In the genomic region with DNA sequence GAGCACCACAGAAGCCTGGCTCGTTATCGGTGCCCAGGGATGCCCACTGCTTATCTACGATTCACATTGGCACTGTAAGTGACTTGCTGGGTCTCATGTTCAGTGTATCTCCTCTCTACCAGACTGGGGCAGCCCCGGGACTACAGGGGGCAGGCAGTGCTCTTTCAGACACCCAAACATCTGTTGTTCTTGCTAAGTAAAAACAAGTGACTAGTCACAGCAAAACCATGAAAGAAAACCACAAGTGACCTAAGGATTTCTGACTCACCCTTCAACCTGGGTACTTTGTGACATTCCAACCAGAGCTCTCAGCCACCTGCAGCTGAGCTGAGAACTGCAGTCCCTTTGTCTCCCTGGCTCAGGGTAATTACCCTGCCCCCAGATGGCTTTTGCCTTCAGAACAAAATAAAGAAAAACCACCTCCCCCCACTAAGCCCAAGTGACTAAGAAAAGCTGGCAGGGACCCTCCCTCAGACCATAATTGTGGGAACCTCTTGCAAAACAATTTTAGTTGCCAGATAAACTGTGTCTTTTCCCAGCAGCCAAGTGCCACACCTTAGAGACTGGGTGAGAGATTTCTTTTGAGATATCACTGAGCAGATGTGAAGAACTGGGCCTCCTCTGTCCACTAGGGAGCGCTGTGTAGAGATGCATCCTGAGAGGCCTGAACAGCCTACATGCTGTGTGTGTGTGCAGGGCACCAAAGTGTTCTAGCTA, we compare ENCODE assay signal across 9 mouse cellular contexts. TPM values are rescaled to one million over a fixed set of nuclear protein-coding genes. Genes with fewer than 3 reads are reported as not detected.
DNase-seq lines count a peak whose midpoint lies in the region; ATAC-seq and TF ChIP-seq lines count a peak whose summit lies in the region.
"Had no signal": no experiment of that assay in that cellular context is flagged by ENCODE, and none has a peak within 500 bp of the region (broad histone marks: within the 10 kb centered on the region; RNA-seq: fewer than 3 reads in every experiment).

No protein-coding gene starts in this region.

- peaks cover 9% of the 10 kb centered on the region for H3K9me3 ChIP-seq in kidney, embryonic 16.5 days (ENCODE audit: low read length)
- H3K9me3 ChIP-seq in forebrain, embryonic 12.5 days: no peaks in the 10 kb centered on the region
- no peaks in the 10 kb centered on the region for H3K9me3 ChIP-seq in liver, embryonic 14.5 days (ENCODE audit: control insufficient read depth, low read length)

- H3K4me3 ChIP-seq in kidney, embryonic 16.5 days (ENCODE audit: low read length): no peak overlapping the region
- H3K4me3 ChIP-seq in forebrain, embryonic 12.5 days (replicated peaks): no peak overlapping the region
- H3K4me3 ChIP-seq in liver, embryonic 14.5 days (ENCODE audit: insufficient read depth in 1 of 2, low read depth in 2 of 2, low read length in 2 of 2): no peak overlapping the region

- DNase-seq in kidney, adult 18-20 months: peak; percentile 17
- DNase-seq in CD4-positive, CD25-positive, alpha-beta regulatory T cell, adult 2 months (ENCODE audit: low read depth, low spot score): peak; percentile 80
- DNase-seq in liver, embryonic 14.5 days (ENCODE audit: low read depth in 3 of 3, low spot score in 3 of 3): peak in 2 of 3 experiments; percentile 15 to 29
- peak; percentile 12 for DNase-seq in skeletal muscle tissue, adult 2 months (ENCODE audit: low read depth, low spot score)
- DNase-seq in cerebellum, adult 11 months: no peak

- WGBS in kidney, embryonic 16.5 days: 53% methylated on average over 5 of the region's 5 CpGs
- 26% methylated on average over 5 of the region's 5 CpGs for WGBS in forebrain, embryonic 12.5 days
- WGBS in liver, embryonic 14.5 days (ENCODE audit: insufficient replicate concordance): 34% methylated on average over 5 of the region's 5 CpGs

- no peak overlapping the region for H3K4me2 ChIP-seq in kidney, embryonic 16.5 days (replicated peaks; ENCODE audit: low read depth, low read length)
- no peak overlapping the region for H3K4me2 ChIP-seq in forebrain, embryonic 12.5 days
- no peak overlapping the region for H3K4me2 ChIP-seq in liver, embryonic 14.5 days (ENCODE audit: low read depth)

- no peaks in the 10 kb centered on the region for H3K36me3 ChIP-seq in kidney, embryonic 16.5 days (ENCODE audit: insufficient read depth, low read length)
- H3K36me3 ChIP-seq in forebrain, embryonic 12.5 days (replicated peaks): no peaks in the 10 kb centered on the region
- no peaks in the 10 kb centered on the region for H3K36me3 ChIP-seq in liver, embryonic 14.5 days (replicated peaks; ENCODE audit: control insufficient read depth, insufficient read depth, low read depth)

- TF ChIP-seq EP300 in liver, embryonic 14.5 days (IDR thresholded peaks at IDR 0.05; ENCODE audit: low read depth): 0 out of 2 replicates have a peak, but pooled peaks have one; percentile 7

- peaks cover 1% of the 10 kb centered on the region; the same call in 1 of the 2 replicates for H3K4me1 ChIP-seq in kidney, embryonic 16.5 days (ENCODE audit: insufficient read depth, low read length)
- peaks cover 13% of the 10 kb centered on the region for H3K4me1 ChIP-seq in forebrain, embryonic 12.5 days
- 0 out of 4 replicates have a peak, but pooled peaks cover 0 to 2% of the 10 kb centered on the region in 2 experiments for H3K4me1 ChIP-seq in liver, embryonic 14.5 days (replicated peaks; ENCODE audit: control insufficient read depth in 2 of 2, insufficient read depth in 2 of 2, low read length in 1 of 2)

- TF ChIP-seq CTCF in liver, embryonic 14.5 days (IDR thresholded peaks at IDR 0.05; ENCODE audit: low read depth): peak; percentile 75

- H3K27ac ChIP-seq in kidney, embryonic 16.5 days (ENCODE audit: low read length): no peak overlapping the region
- H3K27ac ChIP-seq in forebrain, embryonic 12.5 days: 0 out of 2 replicates have a peak overlapping the region, but pooled peaks have one; percentile 15
- H3K27ac ChIP-seq in liver, embryonic 14.5 days: no peak overlapping the region

- no peaks in the 10 kb centered on the region for H3K27me3 ChIP-seq in kidney, embryonic 16.5 days (ENCODE audit: insufficient read depth, low read length)
- no peaks in the 10 kb centered on the region for H3K27me3 ChIP-seq in forebrain, embryonic 12.5 days
- H3K27me3 ChIP-seq in liver, embryonic 14.5 days (ENCODE audit: control insufficient read depth, insufficient read depth, low read length): no peaks in the 10 kb centered on the region

- H3K9ac ChIP-seq in kidney, embryonic 16.5 days (replicated peaks; ENCODE audit: low read length): no peak overlapping the region
- H3K9ac ChIP-seq in forebrain, embryonic 12.5 days: no peak overlapping the region
- no peak overlapping the region for H3K9ac ChIP-seq in liver, embryonic 14.5 days (replicated peaks)

- ATAC-seq in kidney, embryonic 16.5 days (ENCODE audit: low FRiP score, low TSS enrichment): no peak
- ATAC-seq in activated CD4-positive, CD25-positive, alpha-beta regulatory T cell, adult 4 months: peak; percentile 66
- no peak for ATAC-seq in forebrain, embryonic 12.5 days (ENCODE audit: low FRiP score)
- peak; percentile 52; the same call in 1 of the 2 replicates for ATAC-seq in liver, embryonic 14.5 days (ENCODE audit: insufficient read depth)

RNA-seq across cellular contexts. Expression of a gene that starts 46.4 kb away (rescaled TPM):
- polyA plus RNA-seq in kidney, embryonic 16.5 days (2015; fragmentation: Nextera tagmentation; extraction: Ambion mirVana): not detected in 2 replicates
- polyA plus RNA-seq in activated CD4-positive, CD25-positive, alpha-beta regulatory T cell, adult 4 months (2017; shearing (Covaris generic)): not detected
- not detected in 2 replicates for polyA plus RNA-seq in forebrain, embryonic 12.5 days (2016; fragmentation: Nextera tagmentation; extraction: Ambion mirVana)
- polyA plus RNA-seq in liver, embryonic 14.5 days (2012; rRNA removed): not detected in 2 replicates
- not detected in 2 replicates for polyA plus RNA-seq in liver, embryonic 14.5 days (2014; fragmentation: Nextera tagmentation; extraction: Ambion mirVana)
- polyA plus RNA-seq: heart, embryonic 14.5 days had no signal

Comparison
In these comparisons a context has a peak if more than half of its experiments do, and no peak if none do; other contexts are left out.
1. ATAC-seq: peak in activated CD4-positive, CD25-positive, alpha-beta regulatory T cell, adult 4 months (single experiment) and liver, embryonic 14.5 days (single experiment); none in kidney, embryonic 16.5 days (single experiment) and forebrain, embryonic 12.5 days (single experiment).